Mouse (Mus musculus): ENCODE data around the gene Pcyt1b.

DNA sequence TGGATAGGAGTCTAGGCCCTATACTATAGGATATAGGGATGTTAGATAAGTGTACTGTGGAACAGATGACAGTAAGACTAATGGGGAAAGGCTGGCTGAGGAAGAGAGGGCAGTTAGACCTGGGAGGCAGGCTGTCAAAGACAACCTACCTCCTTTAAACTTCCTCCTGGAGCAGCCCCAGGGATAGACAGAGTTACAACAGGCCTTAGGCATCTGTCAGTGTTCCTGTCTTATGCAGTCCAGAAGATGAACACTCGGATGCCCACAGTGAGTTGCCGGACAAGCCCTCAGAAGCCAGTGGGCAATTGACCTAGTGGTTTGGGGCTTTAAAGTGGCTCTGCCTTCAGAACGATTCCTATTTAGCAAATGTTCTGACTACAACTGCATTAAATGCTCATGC is 19.8 kb downstream of the Pcyt1b start:
- TF ChIP-seq POLR2A (IDR thresholded peaks at IDR 0.05; ENCODE audit: borderline replicate concordance, control insufficient read depth, low read depth, low read length), result no peak
- TF ChIP-seq CTCF (IDR thresholded peaks at IDR 0.05; ENCODE audit: control insufficient read depth, insufficient read depth, low read length), result no peak
